ENCODE assay signal across 21 mouse cellular contexts in the genomic region with DNA sequence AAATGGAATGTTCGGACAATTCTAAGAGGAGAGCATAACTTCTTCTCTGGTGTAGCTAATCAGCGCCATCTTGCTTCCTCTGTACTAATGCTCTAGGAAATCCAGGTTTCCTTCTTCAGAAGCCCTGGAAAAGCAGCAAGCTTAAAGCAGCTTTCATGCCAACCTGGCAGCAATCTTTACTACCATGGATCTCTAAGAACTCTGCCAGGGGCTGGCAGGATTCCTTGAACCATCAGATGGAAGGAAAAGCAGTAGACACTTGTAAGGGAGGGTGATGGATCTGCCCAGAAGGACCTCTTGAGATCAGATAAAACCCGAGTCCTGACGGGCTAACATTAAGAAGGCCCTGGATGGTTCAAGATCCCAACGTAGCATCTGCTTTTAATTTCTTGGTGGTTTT. TPM values are rescaled to one million over a fixed set of nuclear protein-coding genes. Genes with fewer than 3 reads are reported as not detected.
A peak's percentile ranks its signal among the peaks of the same experiment; 100 is the strongest.
DNase-seq lines count a peak whose midpoint lies in the region; ATAC-seq and TF ChIP-seq lines count a peak whose summit lies in the region.
"Had no signal": no experiment of that assay in that cellular context is flagged by ENCODE, and none has a peak within 500 bp of the region (broad histone marks: within the 10 kb centered on the region; RNA-seq: fewer than 3 reads in every experiment).

No protein-coding gene starts in this region.

- ATAC-seq in frontal cortex, adult (ENCODE audit: low TSS enrichment), result peak; percentile 32
- no peak for ATAC-seq in midbrain, postnatal 0 days (ENCODE audit: low FRiP score)
- no peak for ATAC-seq in midbrain, embryonic 11.5 days (ENCODE audit: low FRiP score)
- ATAC-seq in liver, embryonic 11.5 days (replicated peaks; ENCODE audit: low FRiP score), result no peak
- ATAC-seq: CD4-positive, CD25-positive, alpha-beta regulatory T cell, adult 4 months; liver, embryonic 12.5 days had no signal

- H3K27me3 ChIP-seq in midbrain, postnatal 0 days (ENCODE audit: insufficient read depth, low read length), result no peaks in the 10 kb centered on the region
- no peaks in the 10 kb centered on the region for H3K27me3 ChIP-seq in midbrain, embryonic 11.5 days (ENCODE audit: control insufficient read depth, insufficient read depth, low read length)
- H3K27me3 ChIP-seq in liver, embryonic 11.5 days (replicated peaks; ENCODE audit: control insufficient read depth, insufficient read depth, low read length), result no peaks in the 10 kb centered on the region
- H3K27me3 ChIP-seq: heart, embryonic 13.5 days; liver, embryonic 12.5 days; midbrain, embryonic 12.5 days had no signal

- peak; percentile 42 for TF ChIP-seq CTCF in midbrain, postnatal 0 days (IDR thresholded peaks at IDR 0.05)

- no peak overlapping the region for H3K27ac ChIP-seq in midbrain, postnatal 0 days (ENCODE audit: low read depth, low read length)
- H3K27ac ChIP-seq in midbrain, embryonic 11.5 days (ENCODE audit: low read depth, low read length), result no peak overlapping the region
- H3K27ac ChIP-seq in liver, embryonic 11.5 days (ENCODE audit: low read depth, low read length), result no peak overlapping the region
- H3K27ac ChIP-seq: heart, embryonic 13.5 days; liver, embryonic 12.5 days; midbrain, embryonic 12.5 days had no signal

- peaks cover 52% of the 10 kb centered on the region for H3K36me3 ChIP-seq in midbrain, postnatal 0 days (ENCODE audit: insufficient read depth, low read length)
- H3K36me3 ChIP-seq in midbrain, embryonic 11.5 days (ENCODE audit: control insufficient read depth, insufficient read depth, low read length), result 0 out of 2 replicates have a peak, but pooled peaks cover 3% of the 10 kb centered on the region
- H3K36me3 ChIP-seq in liver, embryonic 11.5 days (ENCODE audit: control insufficient read depth, insufficient read depth, low read length), result no peaks in the 10 kb centered on the region; the same call in none of the 2 replicates
- H3K36me3 ChIP-seq: G1E had no signal

- no peak overlapping the region for H3K4me3 ChIP-seq in midbrain, postnatal 0 days (ENCODE audit: low read depth, low read length)
- H3K4me3 ChIP-seq in midbrain, embryonic 11.5 days (ENCODE audit: low read depth, low read length), result no peak overlapping the region
- H3K4me3 ChIP-seq in liver, embryonic 11.5 days (ENCODE audit: low read depth, low read length), result no peak overlapping the region
- H3K4me3 ChIP-seq: heart, embryonic 13.5 days; liver, embryonic 12.5 days; midbrain, embryonic 12.5 days had no signal

- no peaks in the 10 kb centered on the region for H3K9me3 ChIP-seq in midbrain, postnatal 0 days (ENCODE audit: low read length)
- no peaks in the 10 kb centered on the region for H3K9me3 ChIP-seq in midbrain, embryonic 11.5 days (ENCODE audit: control insufficient read depth, low read length)
- H3K9me3 ChIP-seq in liver, embryonic 11.5 days (ENCODE audit: control insufficient read depth, low read length), result no peaks in the 10 kb centered on the region
- H3K9me3 ChIP-seq: heart, embryonic 13.5 days; liver, embryonic 12.5 days; midbrain, embryonic 12.5 days had no signal

- no peak overlapping the region for H3K4me2 ChIP-seq in midbrain, postnatal 0 days (ENCODE audit: low read depth, low read length, poor library complexity, severe bottlenecking)
- no peak overlapping the region for H3K4me2 ChIP-seq in midbrain, embryonic 11.5 days
- H3K4me2 ChIP-seq in liver, embryonic 11.5 days, result no peak overlapping the region
- H3K4me2 ChIP-seq: heart, embryonic 13.5 days; liver, embryonic 12.5 days; lung, embryonic 14.5 days; midbrain, embryonic 12.5 days had no signal

- H3K9ac ChIP-seq in midbrain, postnatal 0 days (replicated peaks; ENCODE audit: low read length, poor library complexity, severe bottlenecking), result no peak overlapping the region
- H3K9ac ChIP-seq in midbrain, embryonic 11.5 days (ENCODE audit: low read length), result no peak overlapping the region
- H3K9ac ChIP-seq in liver, embryonic 11.5 days (ENCODE audit: low read depth, low read length), result no peak overlapping the region
- H3K9ac ChIP-seq: heart, embryonic 13.5 days; liver, embryonic 12.5 days; lung, embryonic 14.5 days; midbrain, embryonic 12.5 days had no signal

- 94% methylated on average over 5 of the region's 5 CpGs for WGBS in midbrain, postnatal 0 days
- WGBS in midbrain, embryonic 11.5 days, result 98% methylated on average over 5 of the region's 5 CpGs
- 76% methylated on average over 5 of the region's 5 CpGs for WGBS in liver, embryonic 11.5 days

- no peaks in the 10 kb centered on the region for H3K4me1 ChIP-seq in midbrain, postnatal 0 days (ENCODE audit: insufficient read depth, low read length)
- H3K4me1 ChIP-seq in midbrain, embryonic 11.5 days (ENCODE audit: control insufficient read depth, insufficient read depth, low read length), result no peaks in the 10 kb centered on the region
- H3K4me1 ChIP-seq in liver, embryonic 11.5 days (replicated peaks; ENCODE audit: control insufficient read depth, insufficient read depth, low read length), result no peaks in the 10 kb centered on the region
- H3K4me1 ChIP-seq: heart, embryonic 13.5 days; liver, embryonic 12.5 days; midbrain, embryonic 12.5 days had no signal

- peak; percentile 32 for DNase-seq in adrenal gland, adult 2 months
- no peak for DNase-seq in adrenal gland, postnatal 25 days
- no peak for DNase-seq in frontal cortex, postnatal 10 days (ENCODE audit: low spot score in 2 of 2)
- peak; percentile 30 for DNase-seq in midbrain, postnatal 0 days (ENCODE audit: low spot score)
- no peak for DNase-seq in midbrain, embryonic 11.5 days (ENCODE audit: low spot score, missing footprints)
- DNase-seq in cerebellum, postnatal 10 days, result peak; percentile 92 to 93
- no peak for DNase-seq in liver, embryonic 11.5 days (ENCODE audit: low spot score)
- DNase-seq: gastrocnemius, postnatal 25 days; heart, postnatal 36 days; kidney, adult 2 months; kidney, postnatal 14 days; layer of hippocampus, adult 9-11 months; lung, embryonic 14.5 days; lung, postnatal 4 days; thymus, adult 18-20 months had no signal

RNA-seq across cellular contexts. Expression of a gene that starts 27.2 kb away (rescaled TPM):
- total RNA-seq in adrenal gland, adult 2 months (2021), result 1 to 10 TPM; 5.2 to 8.3 TPM
- 0.88 and 0.90 TPM in 2 replicates for polyA plus RNA-seq in adrenal gland, adult 2 months (2012; rRNA removed)
- 4.0 and 6.1 TPM in 2 replicates for total RNA-seq in adrenal gland, postnatal 25 days (2021)
- 235 and 257 TPM in 2 replicates for total RNA-seq in midbrain, postnatal 0 days (2014; rRNA removed)
- 157 and 158 TPM in 2 replicates for polyA plus RNA-seq in midbrain, postnatal 0 days (2015; fragmentation: Nextera tagmentation; extraction: Ambion mirVana)
- 18.6 and 21.2 TPM in 2 replicates for polyA plus RNA-seq in midbrain, embryonic 11.5 days (2014; fragmentation: Nextera tagmentation; extraction: Ambion mirVana)
- 0.08 and 0.22 TPM in 2 replicates for polyA plus RNA-seq in liver, embryonic 11.5 days (2014; fragmentation: Nextera tagmentation; extraction: Ambion mirVana)
- polyA plus RNA-seq: G1E had no signal

Comparison
In these comparisons a context has a peak if more than half of its experiments do, and no peak if none do; other contexts are left out.
1. DNase-seq: peak in adrenal gland, adult 2 months (single experiment), midbrain, postnatal 0 days (single experiment) and cerebellum, postnatal 10 days (2 of 2); none in adrenal gland, postnatal 25 days (single experiment), frontal cortex, postnatal 10 days (0 of 2), midbrain, embryonic 11.5 days (single experiment) and liver, embryonic 11.5 days (single experiment).
2. RNA of a gene that starts 27.2 kb away (polyA plus RNA-seq): 157 to 158 TPM in midbrain, postnatal 0 days and 18.6 to 21.2 TPM in midbrain, embryonic 11.5 days; 0.88 to 0.90 TPM in adrenal gland, adult 2 months and 0.08 to 0.22 TPM in liver, embryonic 11.5 days; every median in the first group is over 10 times any median in the second.